Mouse (Mus musculus): ENCODE data around the gene Zmiz1. TPM values are rescaled to one million over a fixed set of nuclear protein-coding genes. Genes with fewer than 3 reads are reported as not detected.

The Zmiz1 gene
- polyA plus RNA-seq, 1 experiment from 2014 or later: 22.4 TPM

DNA sequence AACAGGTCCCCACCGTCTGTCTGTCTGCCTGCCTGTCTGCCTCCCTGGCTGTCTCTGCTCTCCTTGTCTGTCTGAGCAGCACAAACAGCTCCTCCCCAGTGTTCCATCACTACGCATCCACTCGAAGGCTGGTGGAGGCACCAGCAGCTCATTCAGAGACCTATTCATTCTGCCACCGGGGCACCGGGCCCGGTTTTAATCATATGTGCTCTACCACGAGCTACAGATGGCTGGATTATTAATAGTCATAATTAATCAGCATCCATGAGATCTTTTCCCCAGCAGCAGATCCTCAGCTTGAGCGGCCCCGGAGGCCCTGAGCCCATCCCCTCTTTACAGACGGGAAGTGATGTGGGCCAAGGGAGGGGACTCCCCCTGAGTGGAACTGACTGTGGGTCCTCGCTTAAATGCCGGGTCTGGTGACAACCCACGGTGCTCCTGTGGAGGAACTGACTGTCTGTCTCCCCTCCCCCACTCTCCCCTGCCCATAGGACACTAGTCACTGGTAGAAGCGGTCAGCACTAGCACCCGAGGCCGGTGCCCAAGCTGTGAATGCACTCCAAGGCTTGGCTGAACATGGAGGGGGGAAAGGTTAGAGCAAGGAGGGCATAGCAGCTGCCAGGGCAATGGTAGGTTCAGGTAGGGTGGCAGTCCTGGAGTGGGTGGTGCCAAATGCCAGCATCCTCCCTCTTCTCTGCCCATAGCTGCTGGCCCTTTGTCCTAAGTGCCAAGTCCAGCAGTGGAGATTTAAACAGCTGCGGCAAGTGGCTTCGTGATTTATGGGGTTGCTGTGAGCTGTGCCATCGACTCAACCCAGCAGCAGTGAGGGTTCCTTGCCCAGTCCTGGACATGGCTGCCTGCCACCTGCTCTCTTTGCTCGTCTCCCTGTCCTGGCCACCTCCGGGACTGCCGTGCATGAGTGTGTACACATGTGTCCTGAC, 34.6 kb downstream of the Zmiz1 start:
- Histone ChIP-seq H3K4me1 (replicated peaks; ENCODE audit: control insufficient read depth, insufficient read depth, low read length) (peaks cover 58% of the 10 kb centered on the region), H3K27ac (ENCODE audit: low read length) (no peak overlapping the region), H3K4me2 (ENCODE audit: low read depth, low read length) (no peak overlapping the region), H3K36me3 (ENCODE audit: control insufficient read depth, insufficient read depth, low read length) (no peaks in the 10 kb centered on the region), H3K9me3 (ENCODE audit: control insufficient read depth, low read length) (no peaks in the 10 kb centered on the region), H3K27me3 (ENCODE audit: control insufficient read depth, insufficient read depth, low read depth, low read length) (no peaks in the 10 kb centered on the region), H3K4me3 (ENCODE audit: low read length) (no peak overlapping the region), H3K9ac (ENCODE audit: low read length) (no peak overlapping the region)
- ATAC-seq (ENCODE audit: low read depth): no peak
- WGBS: 46% methylated on average over 22 of the region's 22 CpGs

DNA sequence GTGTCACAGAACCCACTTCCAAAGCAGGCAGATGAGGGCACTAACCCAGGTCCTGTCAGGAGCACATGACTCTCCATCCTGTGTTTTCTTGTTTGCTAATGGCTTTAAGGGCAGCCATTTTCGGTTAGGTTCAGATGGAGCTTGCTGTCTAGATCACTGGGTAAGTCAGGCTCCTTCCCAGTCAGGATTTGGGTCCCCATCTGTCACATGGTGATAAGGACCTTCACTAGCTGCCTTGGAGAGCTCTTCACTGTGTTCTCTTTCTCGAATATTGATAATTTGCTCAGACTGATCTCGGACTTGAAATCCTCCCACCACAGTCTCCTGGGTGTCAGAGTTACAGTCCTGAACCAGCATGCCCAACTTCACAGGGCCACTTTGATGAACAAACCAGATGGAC, 35.8 kb downstream of the Zmiz1 start:
- ATAC-seq (ENCODE audit: low read depth): no peak

DNA sequence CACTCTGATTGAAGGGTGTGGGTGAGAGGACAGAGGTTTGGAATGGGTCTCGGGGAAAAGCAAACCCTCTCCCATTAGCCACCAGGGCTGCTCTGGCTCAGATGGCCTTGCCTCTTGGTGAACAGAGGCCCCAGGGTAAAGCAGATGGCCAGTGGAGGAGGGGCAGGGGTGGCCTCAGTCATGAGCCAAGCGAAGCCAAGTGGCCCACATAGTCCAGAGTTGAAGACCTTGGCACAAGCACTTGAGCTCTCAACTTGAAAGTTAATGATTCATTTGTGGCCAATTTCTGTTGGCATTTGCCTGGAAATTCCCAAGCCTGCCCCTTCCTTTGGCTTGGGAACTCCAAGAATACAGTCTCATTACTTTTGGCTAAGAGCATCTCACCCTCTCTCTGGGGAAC, 37.1 kb downstream of the Zmiz1 start:
- H3K9ac ChIP-seq (ENCODE audit: low read length): no peak overlapping the region
- H3K4me3 ChIP-seq (ENCODE audit: low read length): no peak overlapping the region
- no peak overlapping the region for H3K4me2 ChIP-seq (ENCODE audit: low read depth, low read length)
- H3K27ac ChIP-seq (ENCODE audit: low read length): no peak overlapping the region
- no peaks in the 10 kb centered on the region for H3K27me3 ChIP-seq (ENCODE audit: control insufficient read depth, insufficient read depth, low read depth, low read length)
- H3K4me1 ChIP-seq (replicated peaks; ENCODE audit: control insufficient read depth, insufficient read depth, low read length): peaks cover 63% of the 10 kb centered on the region
- ATAC-seq (ENCODE audit: low read depth): no peak
- 67% methylated on average over 2 of the region's 2 CpGs for WGBS
- no peaks in the 10 kb centered on the region for H3K9me3 ChIP-seq (ENCODE audit: control insufficient read depth, low read length)
- H3K36me3 ChIP-seq (ENCODE audit: control insufficient read depth, insufficient read depth, low read length): no peaks in the 10 kb centered on the region

More for the DNA sequence above, 35.8 kb downstream of the Zmiz1 start:
- Histone ChIP-seq H3K9ac (ENCODE audit: low read length) (no peak overlapping the region), H3K36me3 (ENCODE audit: control insufficient read depth, insufficient read depth, low read length) (no peaks in the 10 kb centered on the region), H3K27me3 (ENCODE audit: control insufficient read depth, insufficient read depth, low read depth, low read length) (no peaks in the 10 kb centered on the region), H3K9me3 (ENCODE audit: control insufficient read depth, low read length) (no peaks in the 10 kb centered on the region), H3K4me2 (ENCODE audit: low read depth, low read length) (no peak overlapping the region), H3K4me1 (replicated peaks; ENCODE audit: control insufficient read depth, insufficient read depth, low read length) (peaks cover 54% of the 10 kb centered on the region), H3K27ac (ENCODE audit: low read length) (no peak overlapping the region), H3K4me3 (ENCODE audit: low read length) (no peak overlapping the region)
- WGBS: 39% methylated on average over 3 of the region's 3 CpGs

DNA sequence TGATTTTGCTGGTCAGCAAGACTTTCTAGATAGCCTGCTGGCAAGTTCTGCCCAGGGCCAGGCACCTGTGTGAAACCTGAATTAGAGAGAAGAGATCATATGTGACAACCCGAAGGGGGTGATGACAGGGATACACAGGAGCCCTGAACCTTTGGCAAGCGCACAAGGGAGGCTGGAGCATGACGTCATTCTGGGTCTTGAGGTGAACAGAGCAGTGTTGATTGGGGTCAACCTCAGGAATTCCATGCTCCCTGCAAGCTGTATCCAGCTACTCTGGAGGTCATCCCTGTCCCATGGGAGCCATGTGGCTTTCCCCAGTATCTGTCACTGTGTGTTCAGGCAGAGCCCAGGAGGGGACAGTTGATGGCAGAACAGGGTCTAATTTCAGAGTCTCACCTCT, 38.0 kb downstream of the Zmiz1 start:
- Histone ChIP-seq H3K4me3 (ENCODE audit: low read length) (no peak overlapping the region), H3K9ac (ENCODE audit: low read length) (no peak overlapping the region), H3K27me3 (ENCODE audit: control insufficient read depth, insufficient read depth, low read depth, low read length) (no peaks in the 10 kb centered on the region), H3K36me3 (ENCODE audit: control insufficient read depth, insufficient read depth, low read length) (no peaks in the 10 kb centered on the region), H3K9me3 (ENCODE audit: control insufficient read depth, low read length) (no peaks in the 10 kb centered on the region), H3K4me1 (replicated peaks; ENCODE audit: control insufficient read depth, insufficient read depth, low read length) (peaks cover 63% of the 10 kb centered on the region), H3K4me2 (ENCODE audit: low read depth, low read length) (no peak overlapping the region), H3K27ac (ENCODE audit: low read length) (no peak overlapping the region)
- ATAC-seq (ENCODE audit: low read depth): no peak
- 76% methylated on average over 3 of the region's 3 CpGs for WGBS

DNA sequence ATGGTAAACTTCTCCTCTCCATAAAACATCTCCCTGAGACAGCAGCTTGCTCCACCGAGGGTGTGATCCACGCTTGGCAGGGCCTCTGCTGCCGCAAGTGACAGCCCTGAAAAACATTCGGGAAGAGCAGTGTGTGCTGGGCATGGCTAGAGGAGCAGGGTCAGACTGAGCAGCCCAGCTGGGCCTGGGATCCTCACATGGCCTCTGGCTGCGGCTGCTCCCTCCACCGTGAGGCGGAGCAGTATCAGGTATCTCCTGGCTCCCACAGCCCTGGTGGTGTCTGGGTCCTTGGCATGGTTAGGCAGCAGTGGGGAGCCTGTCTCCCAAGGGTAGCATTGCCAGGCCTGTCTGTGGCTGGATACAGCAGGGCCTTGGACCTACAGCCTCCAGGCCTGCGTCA, 38.6 kb downstream of the Zmiz1 start:
- Histone ChIP-seq H3K27me3 (ENCODE audit: control insufficient read depth, insufficient read depth, low read depth, low read length) (no peaks in the 10 kb centered on the region), H3K9me3 (ENCODE audit: control insufficient read depth, low read length) (no peaks in the 10 kb centered on the region), H3K4me2 (ENCODE audit: low read depth, low read length) (no peak overlapping the region), H3K4me1 (replicated peaks; ENCODE audit: control insufficient read depth, insufficient read depth, low read length) (peaks cover 62% of the 10 kb centered on the region), H3K9ac (ENCODE audit: low read length) (no peak overlapping the region), H3K27ac (ENCODE audit: low read length) (no peak overlapping the region), H3K36me3 (ENCODE audit: control insufficient read depth, insufficient read depth, low read length) (no peaks in the 10 kb centered on the region), H3K4me3 (ENCODE audit: low read length) (no peak overlapping the region)
- peak; percentile 27 for ATAC-seq (ENCODE audit: low read depth)
- 37% methylated on average over 8 of the region's 8 CpGs for WGBS

DNA sequence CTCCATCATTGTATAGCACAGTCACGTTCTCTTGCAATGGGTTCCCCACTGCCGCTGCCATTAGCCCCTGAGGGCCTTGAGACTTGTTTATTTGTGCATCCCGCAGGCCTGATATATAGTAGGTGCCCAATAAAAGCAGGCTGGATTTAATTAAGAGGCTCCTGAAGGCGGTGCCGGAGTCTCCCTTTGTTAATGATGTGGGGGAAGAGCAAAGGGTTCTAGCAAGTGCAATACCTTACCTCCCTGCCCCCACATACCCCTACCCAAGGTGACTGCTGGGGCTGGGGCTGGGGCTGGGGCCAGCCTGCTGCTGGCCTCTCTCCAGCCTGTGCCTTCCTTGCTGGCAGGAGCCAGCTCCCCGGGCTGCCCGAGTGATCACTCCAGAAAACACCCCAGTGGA, 39.4 kb downstream of the Zmiz1 start:
- H3K36me3 ChIP-seq (ENCODE audit: control insufficient read depth, insufficient read depth, low read length): no peaks in the 10 kb centered on the region
- H3K27ac ChIP-seq (ENCODE audit: low read length): no peak overlapping the region
- no peaks in the 10 kb centered on the region for H3K27me3 ChIP-seq (ENCODE audit: control insufficient read depth, insufficient read depth, low read depth, low read length)
- H3K9ac ChIP-seq (ENCODE audit: low read length): no peak overlapping the region
- no peak overlapping the region for H3K4me2 ChIP-seq (ENCODE audit: low read depth, low read length)
- H3K9me3 ChIP-seq (ENCODE audit: control insufficient read depth, low read length): no peaks in the 10 kb centered on the region
- no peak for ATAC-seq (ENCODE audit: low read depth)
- 50% methylated on average over 7 of the region's 7 CpGs for WGBS
- H3K4me1 ChIP-seq (replicated peaks; ENCODE audit: control insufficient read depth, insufficient read depth, low read length): peaks cover 55% of the 10 kb centered on the region
- H3K4me3 ChIP-seq (ENCODE audit: low read length): no peak overlapping the region

DNA sequence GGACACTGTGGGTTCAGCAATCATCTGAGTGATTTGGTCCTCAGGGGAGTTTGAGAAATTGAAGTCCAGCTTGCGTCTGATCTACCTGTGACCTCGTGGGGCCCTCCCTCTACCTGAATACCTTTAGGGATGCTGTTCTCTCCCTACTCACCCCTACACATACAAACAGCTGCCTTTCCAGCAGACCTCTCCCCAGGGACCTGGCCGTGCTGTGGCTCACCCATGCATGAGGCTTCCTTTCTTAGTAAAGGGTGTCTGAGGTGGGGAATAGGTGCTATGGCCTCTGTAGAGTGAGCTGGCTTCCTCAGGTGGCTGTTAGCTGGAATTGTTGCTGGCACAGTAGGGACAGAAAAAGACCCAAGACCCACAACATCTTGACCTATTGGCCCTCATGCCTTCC, 40.5 kb downstream of the Zmiz1 start:
- Histone ChIP-seq H3K9ac (ENCODE audit: low read length) (no peak overlapping the region), H3K4me2 (ENCODE audit: low read depth, low read length) (no peak overlapping the region), H3K36me3 (ENCODE audit: control insufficient read depth, insufficient read depth, low read length) (no peaks in the 10 kb centered on the region; the same call in 1 of the 2 replicates), H3K9me3 (ENCODE audit: control insufficient read depth, low read length) (no peaks in the 10 kb centered on the region), H3K27ac (ENCODE audit: low read length) (no peak overlapping the region), H3K4me1 (replicated peaks; ENCODE audit: control insufficient read depth, insufficient read depth, low read length) (peaks cover 54% of the 10 kb centered on the region), H3K4me3 (ENCODE audit: low read length) (no peak overlapping the region), H3K27me3 (ENCODE audit: control insufficient read depth, insufficient read depth, low read depth, low read length) (no peaks in the 10 kb centered on the region)
- WGBS: 60% methylated on average over 3 of the region's 3 CpGs
- no peak for ATAC-seq (ENCODE audit: low read depth)

DNA sequence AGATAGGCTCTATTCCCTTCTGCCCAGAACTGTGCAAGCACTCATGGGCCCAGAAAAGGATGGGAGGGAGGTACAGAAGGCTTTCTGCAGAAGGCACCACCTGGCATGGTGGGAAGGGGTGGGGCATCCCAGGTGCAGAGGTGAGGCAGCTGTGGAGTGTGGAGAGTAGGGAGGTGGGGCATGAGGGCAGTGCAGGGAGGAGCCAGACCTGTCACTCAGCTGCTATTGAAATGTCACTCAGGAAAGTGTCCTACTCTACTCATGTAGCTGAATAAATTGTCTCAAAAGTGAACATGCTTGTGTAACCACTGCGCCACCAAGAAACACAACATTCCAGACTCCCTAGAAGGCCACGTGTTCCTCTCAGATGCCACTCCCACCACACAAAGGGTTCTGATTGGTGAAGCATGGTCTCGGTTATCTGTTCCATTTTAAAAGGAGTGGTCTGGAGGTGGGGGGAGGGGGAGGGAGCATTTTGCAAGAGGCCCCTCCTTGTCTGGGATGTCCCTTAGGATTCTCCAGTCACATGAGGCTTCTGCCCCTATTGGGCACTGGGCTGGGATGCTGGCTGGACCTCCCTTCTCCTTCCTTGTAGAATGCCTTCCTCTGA, 41.6 kb downstream of the Zmiz1 start:
- no peak overlapping the region for H3K9ac ChIP-seq (ENCODE audit: low read length)
- no peak overlapping the region for H3K4me2 ChIP-seq (ENCODE audit: low read depth, low read length)
- no peaks in the 10 kb centered on the region for H3K27me3 ChIP-seq (ENCODE audit: control insufficient read depth, insufficient read depth, low read depth, low read length)
- peaks cover under 1% of the 10 kb centered on the region; the same call in 1 of the 2 replicates for H3K36me3 ChIP-seq (ENCODE audit: control insufficient read depth, insufficient read depth, low read length)
- peak; percentile 42 for ATAC-seq (ENCODE audit: low read depth)
- H3K4me1 ChIP-seq (replicated peaks; ENCODE audit: control insufficient read depth, insufficient read depth, low read length): peaks cover 64% of the 10 kb centered on the region
- no peak overlapping the region for H3K4me3 ChIP-seq (ENCODE audit: low read length)
- no peaks in the 10 kb centered on the region for H3K9me3 ChIP-seq (ENCODE audit: control insufficient read depth, low read length)
- WGBS: 31% methylated on average over 3 of the region's 3 CpGs
- H3K27ac ChIP-seq (ENCODE audit: low read length): no peak overlapping the region

DNA sequence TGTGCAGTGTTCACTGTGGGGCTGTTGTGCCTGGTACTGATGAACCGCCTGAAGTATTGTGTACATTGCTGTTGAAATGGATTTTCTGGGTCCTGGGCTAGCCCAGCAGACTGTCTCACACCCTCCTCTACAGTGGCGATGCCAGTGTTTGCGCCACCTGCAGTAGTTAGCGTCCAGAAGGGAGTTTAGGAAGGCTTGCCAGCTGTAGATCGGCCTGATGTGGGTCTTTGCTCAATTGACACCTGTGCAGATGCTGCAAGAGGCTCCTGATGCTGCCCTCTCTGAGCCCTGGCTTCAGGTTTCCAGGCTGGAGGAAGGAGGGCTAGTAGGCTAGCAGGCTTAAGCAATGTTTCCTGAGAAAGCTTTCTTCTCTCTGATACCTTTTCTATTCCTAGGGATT, 42.5 kb downstream of the Zmiz1 start:
- ATAC-seq (ENCODE audit: low read depth): no peak
- Histone ChIP-seq H3K4me1 (replicated peaks; ENCODE audit: control insufficient read depth, insufficient read depth, low read length) (peaks cover 60% of the 10 kb centered on the region), H3K36me3 (ENCODE audit: control insufficient read depth, insufficient read depth, low read length) (peaks cover 3% of the 10 kb centered on the region; the same call in 1 of the 2 replicates), H3K4me2 (ENCODE audit: low read depth, low read length) (no peak overlapping the region), H3K9me3 (ENCODE audit: control insufficient read depth, low read length) (no peaks in the 10 kb centered on the region), H3K9ac (ENCODE audit: low read length) (no peak overlapping the region), H3K27ac (ENCODE audit: low read length) (no peak overlapping the region), H3K4me3 (ENCODE audit: low read length) (no peak overlapping the region), H3K27me3 (ENCODE audit: control insufficient read depth, insufficient read depth, low read depth, low read length) (no peaks in the 10 kb centered on the region)
- WGBS: 76% methylated on average over 5 of the region's 5 CpGs

Data from lung, embryonic 16.5 days (tissue).